Mouse (Mus musculus) subcutaneous adipose tissue, adult 2 months (tissue): Measurements from ENCODE around the gene Capn3. TPM values are rescaled to one million over a fixed set of nuclear protein-coding genes. Genes with fewer than 3 reads are reported as not detected.

ENCODE experiments used
- polyA plus RNA-seq: library from polyadenylated mRNA; depleted of rRNA; stranded (reverse); fragments of >200 nt; gene quantifications from 2 replicates; pipeline ENCODE4 v1.2.3, GENCODE M21; 2012; ENCODE audit warnings: low replicate concordance; rRNA removed

Gene Capn3
- 0.44 and 0.87 TPM in 2 replicates for polyA plus RNA-seq

DNA sequence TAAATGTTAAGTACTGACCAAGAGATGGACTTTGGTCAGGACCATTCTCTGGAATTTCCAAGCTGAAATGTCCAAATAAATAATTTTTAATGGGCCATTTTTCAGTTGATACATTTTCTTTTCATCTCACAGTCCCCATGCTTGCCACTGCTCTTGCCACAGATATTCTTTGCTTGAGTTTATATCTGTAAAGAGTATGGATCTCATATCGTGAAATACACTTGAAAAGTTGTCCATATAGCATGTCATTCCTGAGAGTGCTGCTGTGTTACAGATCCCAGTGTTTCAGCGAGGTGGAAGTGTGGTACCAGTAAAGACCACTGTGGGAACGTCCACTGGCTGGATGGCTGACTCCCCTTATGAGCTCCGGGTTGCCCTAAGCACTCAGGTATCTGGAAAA is at the start of gene Capn3:
TSS of gene Capn3 (plus strand) at position 301 of the 400 bp plus-strand sequence.

Other genes with a start within 250 kb of the Capn3 start
- 0.09 and 0.22 TPM in 2 replicates for gene Pla2g4e, start 210.7 kb upstream of the Capn3 start, polyA plus RNA-seq
- not detected in 2 replicates for gene Pla2g4d, start 166.8 kb upstream of the Capn3 start, polyA plus RNA-seq
- gene Pla2g4f, start 141.9 kb upstream of the Capn3 start, polyA plus RNA-seq = 0.14 and 0.15 TPM in 2 replicates
- gene Vps39, start 102.9 kb upstream of the Capn3 start, polyA plus RNA-seq = 29.6 and 31.6 TPM in 2 replicates
- gene Ganc, start 52.1 kb upstream of the Capn3 start, polyA plus RNA-seq = 31.8 and 33.6 TPM in 2 replicates
- 10.3 and 16.7 TPM in 2 replicates for gene Tmem87a, start 51.9 kb upstream of the Capn3 start, polyA plus RNA-seq
- 65.4 and 74.4 TPM in 2 replicates for gene Zfp106, start 107.8 kb downstream of the Capn3 start, polyA plus RNA-seq
- gene Snap23, start 111.7 kb downstream of the Capn3 start, polyA plus RNA-seq = 12.9 and 15.8 TPM in 2 replicates
- 4.0 and 5.6 TPM in 2 replicates for gene Haus2, start 153.4 kb downstream of the Capn3 start, polyA plus RNA-seq
- gene Lrrc57, start 153.5 kb downstream of the Capn3 start, polyA plus RNA-seq = 12.4 and 17.2 TPM in 2 replicates
- gene Stard9, start 173.1 kb downstream of the Capn3 start, polyA plus RNA-seq = 24.0 and 27.3 TPM in 2 replicates